Mouse (Mus musculus) heart, adult 2 months (tissue): ENCODE data around the gene 4930518I15Rik. TPM values are rescaled to one million over a fixed set of nuclear protein-coding genes. Genes with fewer than 3 reads are reported as not detected.

ENCODE experiments used
- DNase-seq, 2 experiments: peaks; one replicate each; pipeline ENCODE4 v3.0.0; 2021
- H3K27ac ChIP-seq: fragments of 200-600 bp; 2 replicates; pipeline ENCODE4 v1.8.1; 2022
- H3K27me3 ChIP-seq: fragments of 200-500 bp; 2 replicates; pipeline ENCODE4 v1.6.1; 2012; ENCODE audit warnings: mild to moderate bottlenecking, low read length, inconsistent platforms, mixed read lengths; ENCODE audit not compliant: control insufficient read depth, insufficient read depth
- H3K36me3 ChIP-seq: fragments of 200-500 bp; 2 replicates; pipeline ENCODE4 v1.6.1; 2012; ENCODE audit warnings: low read length, inconsistent platforms; ENCODE audit not compliant: control insufficient read depth, insufficient read depth
- H3K4me1 ChIP-seq: fragments of 200-500 bp; 2 replicates; pipeline ENCODE4 v1.6.1; 2011; ENCODE audit warnings: low read length; ENCODE audit not compliant: control insufficient read depth, insufficient read depth
- H3K4me3 ChIP-seq: fragments of 200-600 bp; 2 replicates; pipeline ENCODE4 v1.8.1; 2022
- H3K79me2 ChIP-seq: fragments of 200-500 bp; replicated peaks from 2 replicates; pipeline ENCODE4 v1.6.1; 2012; ENCODE audit warnings: mild to moderate bottlenecking, inconsistent platforms, low read length, moderate library complexity, mixed read lengths; ENCODE audit not compliant: control insufficient read depth, insufficient read depth
- H3K9ac ChIP-seq: fragments of 200-500 bp; 2 replicates; pipeline ENCODE4 v1.6.1; 2012; ENCODE audit warnings: low read depth, mild to moderate bottlenecking, control low read depth, inconsistent platforms, low read length, mixed read lengths
- CTCF ChIP-seq: fragments of 200-600 bp; IDR thresholded peaks from 2 replicates; pipeline ENCODE4 v1.8.1; 2022; ENCODE audit warnings: antibody characterized with exemption, mild to moderate bottlenecking, moderate library complexity
- EP300 ChIP-seq: fragments of 200-500 bp; IDR thresholded peaks from 2 replicates; pipeline ENCODE4 v1.6.1; 2011; ENCODE audit warnings: low read depth, low read length, control low read depth; ENCODE audit not compliant: insufficient read depth
- POLR2A ChIP-seq: fragments of 200-500 bp; IDR thresholded peaks from 2 replicates; pipeline ENCODE4 v1.6.1; 2011; ENCODE audit warnings: mild to moderate bottlenecking, low read depth, low read length, control low read depth; ENCODE audit not compliant: insufficient read depth
- WGBS: fragments of 180-500 bp; shearing (Covaris S2); methylation state at CpG from one replicate; pipeline ENCODE4 v1.1.7; 2018; 5-methylcytosine and 5-hydroxymethylcytosine counted together
- intact Hi-C: fragments of 180-260 bp; cut with DNase I; formaldehyde crosslinking; loops from one replicate; pipeline ENCODE4 v1.15.1; 2025
- polyA plus RNA-seq: library from polyadenylated mRNA; depleted of rRNA; stranded (reverse); fragments of >200 nt; gene quantifications from 2 replicates; pipeline ENCODE4 v1.2.3, GENCODE M21; 2012
- total RNA-seq, 2 experiments: library from RNA; stranded (reverse); gene quantifications; 2 replicates each; pipeline ENCODE4 v1.2.3; 2021

The 4930518I15Rik gene
- total and polyA plus RNA-seq, 3 experiments, result 0.55 to 0.84 (median 0.59) TPM

DNA sequence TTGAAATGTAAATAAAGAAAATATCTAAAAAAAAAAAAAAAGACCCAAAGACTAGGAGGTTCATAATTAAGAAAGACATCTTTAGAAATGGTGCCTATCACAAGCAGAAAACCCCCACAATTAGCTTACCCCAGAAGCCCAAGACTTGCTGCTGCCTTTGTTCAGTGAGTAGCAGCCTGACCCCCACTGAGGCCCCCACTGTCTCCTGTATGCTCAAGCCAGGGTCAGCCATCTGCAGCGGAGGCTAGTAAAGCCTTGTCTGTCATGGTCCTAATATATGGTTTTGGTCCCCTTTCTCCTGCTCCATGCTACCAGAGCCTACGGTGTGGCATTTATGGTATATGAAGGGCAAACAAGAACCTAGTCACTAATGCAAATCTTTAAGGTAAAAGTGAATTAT is 43.6 kb upstream of the 4930518I15Rik start:
- WGBS, result 90% methylated on average over 2 of the region's 2 CpGs
- no peak overlapping the region for H3K9ac ChIP-seq
- H3K36me3 ChIP-seq, result no peaks in the 10 kb centered on the region
- H3K79me2 ChIP-seq, result no peaks in the 10 kb centered on the region
- DNase-seq, result no peak
- H3K4me1 ChIP-seq, result peaks cover 1% of the 10 kb centered on the region; the same call in 1 of the 2 replicates
- intact Hi-C loops, result no loop called here
- TF ChIP-seq CTCF, result no peak
- no peak for TF ChIP-seq EP300
- TF ChIP-seq POLR2A, result no peak
- no peak overlapping the region for H3K27ac ChIP-seq
- H3K4me3 ChIP-seq, result no peak overlapping the region
- no peaks in the 10 kb centered on the region for H3K27me3 ChIP-seq

DNA sequence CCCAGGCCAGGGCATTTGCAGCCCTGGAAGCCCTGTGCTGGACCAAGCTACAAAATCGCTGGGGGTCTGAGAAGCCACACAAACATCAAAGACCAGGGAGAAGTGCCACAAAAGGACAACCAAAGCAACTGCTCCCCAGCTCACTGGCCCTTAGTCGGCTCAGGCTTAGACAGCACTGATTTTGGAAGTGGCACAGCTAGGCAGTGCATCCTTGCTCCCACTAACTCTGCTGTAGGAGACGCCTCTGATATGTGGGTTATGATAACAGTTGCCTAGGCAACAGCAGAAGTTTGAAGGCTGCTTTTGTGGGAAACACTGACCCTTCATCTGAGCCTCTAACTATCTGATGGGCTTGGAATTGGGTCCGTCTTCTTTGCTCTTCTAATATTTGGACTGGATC is 41.4 kb upstream of the 4930518I15Rik start:
- Histone ChIP-seq H3K27me3 (no peaks in the 10 kb centered on the region), H3K4me3 (no peak overlapping the region), H3K9ac (no peak overlapping the region), H3K4me1 (no peaks in the 10 kb centered on the region), H3K36me3 (no peaks in the 10 kb centered on the region), H3K27ac (no peak overlapping the region), H3K79me2 (no peaks in the 10 kb centered on the region)
- intact Hi-C loops, result no loop called here
- DNase-seq, result no peak
- no peak for TF ChIP-seq EP300
- no peak for TF ChIP-seq CTCF
- no peak for TF ChIP-seq POLR2A
- WGBS, result 64% methylated on average over 4 of the region's 4 CpGs

DNA sequence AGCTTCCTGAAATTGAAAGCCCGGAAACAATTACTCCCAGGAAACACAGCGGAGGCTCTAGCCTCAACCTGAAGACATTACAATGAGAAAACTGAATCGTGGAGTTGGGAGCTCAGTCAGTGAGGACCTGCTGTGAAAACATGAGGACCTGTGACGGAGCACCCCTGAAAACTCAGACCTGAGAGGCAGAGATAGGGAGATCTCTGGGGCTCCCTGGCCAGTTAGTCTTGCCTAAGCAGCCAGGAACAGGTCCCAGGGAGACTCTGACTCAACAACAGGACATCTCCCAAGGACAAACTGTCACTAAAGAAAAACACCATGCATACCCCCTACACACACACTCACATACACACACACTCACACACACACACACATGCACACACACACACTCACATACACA is 40.6 kb upstream of the 4930518I15Rik start:
- no peak for DNase-seq
- 31% methylated on average over 4 of the region's 4 CpGs for WGBS
- Histone ChIP-seq H3K27me3 (no peaks in the 10 kb centered on the region), H3K4me3 (no peak overlapping the region), H3K4me1 (no peaks in the 10 kb centered on the region), H3K36me3 (no peaks in the 10 kb centered on the region), H3K9ac (no peak overlapping the region), H3K79me2 (no peaks in the 10 kb centered on the region), H3K27ac (no peak overlapping the region)
- intact Hi-C loops, result no loop called here
- no peak for TF ChIP-seq EP300
- no peak for TF ChIP-seq POLR2A

DNA sequence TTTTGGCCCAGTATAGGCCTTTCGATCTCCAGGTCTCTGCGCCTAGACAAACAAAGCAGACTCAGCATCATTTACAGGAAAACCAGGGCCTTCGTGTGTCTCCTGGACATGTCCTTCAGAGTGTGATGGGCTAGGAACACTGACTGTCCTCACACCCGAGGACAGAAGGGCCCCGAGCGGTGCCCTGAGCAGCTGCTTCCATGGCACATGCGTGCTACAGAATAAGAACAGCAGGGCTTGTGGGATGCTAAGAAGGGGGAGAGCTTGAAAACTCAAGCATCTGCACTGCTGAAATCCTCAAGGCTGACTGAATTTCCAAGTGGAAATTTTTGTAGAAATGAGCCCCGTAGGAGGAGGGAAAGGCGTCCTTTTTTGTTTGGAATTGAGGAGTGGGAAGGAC is 39.3 kb upstream of the 4930518I15Rik start:
- no peak overlapping the region for H3K27ac ChIP-seq
- no peak overlapping the region for H3K4me3 ChIP-seq
- TF ChIP-seq CTCF (no peak), EP300 (no peak), POLR2A (no peak)
- intact Hi-C loops, result no loop called here
- H3K4me1 ChIP-seq, result no peaks in the 10 kb centered on the region
- no peaks in the 10 kb centered on the region for H3K79me2 ChIP-seq
- DNase-seq, result no peak
- WGBS, result 87% methylated on average over 9 of the region's 9 CpGs
- H3K9ac ChIP-seq, result no peak overlapping the region
- H3K36me3 ChIP-seq, result no peaks in the 10 kb centered on the region
- no peaks in the 10 kb centered on the region for H3K27me3 ChIP-seq

DNA sequence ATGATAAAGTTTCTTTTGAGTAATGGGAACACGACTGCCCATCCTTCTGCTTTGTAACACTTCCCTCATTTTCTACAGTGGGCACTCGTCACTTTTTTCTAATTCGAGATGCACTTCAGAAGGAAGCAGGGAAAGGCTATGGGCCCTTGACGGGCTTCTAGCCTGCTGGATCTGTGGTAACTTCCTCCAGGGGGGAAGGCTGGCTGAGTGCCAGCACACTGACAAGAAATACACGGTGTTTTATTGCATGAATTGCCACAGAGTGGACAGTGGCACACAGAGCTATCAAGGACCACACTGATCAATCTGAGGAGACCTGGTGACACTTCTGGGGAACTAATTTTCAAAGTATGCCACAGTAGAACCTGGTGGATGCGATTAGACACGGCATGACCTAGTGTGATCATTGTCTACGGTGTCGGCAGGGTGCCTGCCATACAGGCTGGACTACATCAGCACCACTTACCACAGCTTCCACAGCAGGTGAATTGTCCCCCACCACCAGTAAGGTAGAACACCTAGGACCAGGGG is 38.7 kb upstream of the 4930518I15Rik start:
- intact Hi-C loops, result no loop called here
- no peak overlapping the region for H3K27ac ChIP-seq
- 64% methylated on average over 9 of the region's 9 CpGs for WGBS
- no peak overlapping the region for H3K4me3 ChIP-seq
- H3K9ac ChIP-seq, result no peak overlapping the region
- DNase-seq, result no peak
- H3K4me1 ChIP-seq, result no peaks in the 10 kb centered on the region
- no peaks in the 10 kb centered on the region for H3K36me3 ChIP-seq
- no peak for TF ChIP-seq POLR2A
- no peak for TF ChIP-seq CTCF
- TF ChIP-seq EP300, result no peak
- H3K79me2 ChIP-seq, result no peaks in the 10 kb centered on the region
- no peaks in the 10 kb centered on the region for H3K27me3 ChIP-seq

DNA sequence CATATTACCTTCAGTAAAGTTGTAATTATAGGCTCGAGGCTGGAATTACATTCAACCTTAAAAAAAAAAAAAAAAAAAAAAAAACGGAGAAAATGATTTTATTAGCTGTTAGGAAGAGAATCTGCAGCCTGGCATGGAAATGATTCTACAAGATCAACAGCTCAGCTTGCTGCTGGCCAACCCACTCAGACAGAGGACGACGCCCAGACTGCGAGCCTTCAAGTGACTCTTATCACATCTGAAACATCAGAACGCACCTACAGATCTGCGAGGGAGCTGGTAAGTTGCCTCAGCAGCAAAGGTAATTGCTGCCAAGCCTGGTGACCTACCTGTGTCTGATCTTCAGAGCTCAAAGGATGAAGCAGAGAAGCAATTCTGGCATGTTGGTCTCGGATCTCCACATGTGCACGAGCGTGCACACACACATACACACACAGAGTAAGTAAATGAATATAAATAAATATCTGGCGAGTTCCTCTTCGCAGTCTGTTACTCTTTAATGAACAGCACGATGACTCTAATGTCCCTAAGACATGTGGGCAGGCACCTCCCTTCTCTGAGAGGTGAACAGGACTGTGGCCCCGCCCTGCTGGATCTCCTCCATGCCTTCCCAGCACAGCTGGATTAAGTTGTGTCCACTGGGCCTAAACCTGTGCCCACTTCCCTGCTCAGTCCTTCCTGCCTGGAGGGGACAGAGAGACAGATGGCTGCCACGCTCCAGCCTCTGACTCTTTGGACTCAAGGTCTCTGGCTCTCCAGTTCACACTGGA is 36.9 kb upstream of the 4930518I15Rik start:
- WGBS, result 77% methylated on average over 15 of the region's 15 CpGs

More for the DNA sequence above, 36.9 kb upstream of the 4930518I15Rik start:
- Histone ChIP-seq H3K36me3 (no peaks in the 10 kb centered on the region), H3K27me3 (no peaks in the 10 kb centered on the region), H3K9ac (no peak overlapping the region), H3K4me3 (no peak overlapping the region), H3K79me2 (no peaks in the 10 kb centered on the region), H3K4me1 (no peaks in the 10 kb centered on the region), H3K27ac (no peak overlapping the region)
- intact Hi-C loops, result no loop called here
- no peak for DNase-seq
- TF ChIP-seq POLR2A (no peak), EP300 (no peak), CTCF (no peak)
